In genomic region chr9:107707701-107708438, GRCm38 (mm10) we compare ENCODE assay signal across 9 mouse cellular contexts. TPM values are rescaled to one million over a fixed set of nuclear protein-coding genes. Genes with fewer than 3 reads are reported as not detected.
DNase-seq lines count a peak whose midpoint lies in the region; ATAC-seq and TF ChIP-seq lines count a peak whose summit lies in the region.
"Had no signal": no experiment of that assay in that cellular context is flagged by ENCODE, and none has a peak within 500 bp of the region (broad histone marks: within the 10 kb centered on the region; RNA-seq: fewer than 3 reads in every experiment).

No protein-coding gene starts in this region.

- H3K27me3 ChIP-seq in kidney, embryonic 15.5 days = no peaks in the 10 kb centered on the region
- H3K27me3 ChIP-seq in forebrain, postnatal 0 days (ENCODE audit: insufficient read depth, low read length) = no peaks in the 10 kb centered on the region
- H3K27me3 ChIP-seq in liver, embryonic 14.5 days (ENCODE audit: control insufficient read depth, insufficient read depth, low read length) = peaks cover 63% of the 10 kb centered on the region

- no peak; the same call in 1 of the 2 replicates for ATAC-seq in kidney, embryonic 15.5 days (replicated peaks; ENCODE audit: low FRiP score)
- ATAC-seq in forebrain, postnatal 0 days = peak; percentile 45
- ATAC-seq in liver, embryonic 14.5 days (ENCODE audit: insufficient read depth) = no peak

- no peaks in the 10 kb centered on the region for H3K9me3 ChIP-seq in kidney, embryonic 15.5 days (replicated peaks)
- H3K9me3 ChIP-seq in forebrain, postnatal 0 days (ENCODE audit: low read length) = no peaks in the 10 kb centered on the region
- no peaks in the 10 kb centered on the region for H3K9me3 ChIP-seq in liver, embryonic 14.5 days (ENCODE audit: control insufficient read depth, low read length)

- no peak for TF ChIP-seq CTCF in forebrain, postnatal 0 days (IDR thresholded peaks at IDR 0.05; ENCODE audit: low read depth)
- TF ChIP-seq CTCF in liver, embryonic 14.5 days (IDR thresholded peaks at IDR 0.05; ENCODE audit: low read depth) = no peak

- TF ChIP-seq EP300 in liver, embryonic 14.5 days (IDR thresholded peaks at IDR 0.05; ENCODE audit: low read depth) = no peak

- intact Hi-C loops in gastrocnemius, postnatal 14 days (cut with DNase I; ENCODE audit: low total_unique reads) = no loop called here

- H3K4me3 ChIP-seq in kidney, embryonic 15.5 days (replicated peaks) = peak overlapping the region; percentile 78
- peak overlapping the region; percentile 75 for H3K4me3 ChIP-seq in forebrain, postnatal 0 days (ENCODE audit: low read depth, low read length)
- H3K4me3 ChIP-seq in liver, embryonic 14.5 days (ENCODE audit: insufficient read depth in 1 of 2, low read depth in 2 of 2, low read length in 2 of 2) = peak overlapping the region; percentile 0 to 57; a peak in 1 of 4 replicates

- peak overlapping the region; percentile 88 for H3K4me2 ChIP-seq in kidney, embryonic 15.5 days
- peak overlapping the region; percentile 91 for H3K4me2 ChIP-seq in forebrain, postnatal 0 days (ENCODE audit: low read depth)
- peak overlapping the region; percentile 74; the same call in 1 of the 2 replicates for H3K4me2 ChIP-seq in liver, embryonic 14.5 days (ENCODE audit: low read depth)

- WGBS in kidney, embryonic 15.5 days = 2% methylated on average over 17 of the region's 17 CpGs
- WGBS in forebrain, postnatal 0 days = 5% methylated on average over 17 of the region's 17 CpGs
- WGBS in liver, embryonic 14.5 days (ENCODE audit: insufficient replicate concordance) = 9% methylated on average over 17 of the region's 17 CpGs

- DNase-seq in kidney, adult 9 months = no peak
- peak; percentile 60 for DNase-seq in NIH3T3 (ENCODE audit: low read depth)
- DNase-seq in forebrain, postnatal 0 days = peak; percentile 77
- DNase-seq in liver, embryonic 14.5 days (ENCODE audit: low read depth in 3 of 3, low spot score in 3 of 3) = no peak
- no peak for DNase-seq in gastrocnemius, postnatal 14 days
- no peak for DNase-seq in spleen, postnatal 4 days (ENCODE audit: low spot score in 2 of 2)
- no peak for DNase-seq in left cerebral cortex, adult 18-20 months (ENCODE audit: low spot score in 2 of 2)

- H3K27ac ChIP-seq in kidney, embryonic 15.5 days = peak overlapping the region; percentile 93
- H3K27ac ChIP-seq in forebrain, postnatal 0 days (ENCODE audit: low read depth, low read length) = peak overlapping the region; percentile 84
- H3K27ac ChIP-seq in liver, embryonic 14.5 days = no peak overlapping the region

- H3K36me3 ChIP-seq in kidney, embryonic 15.5 days = peaks cover 25% of the 10 kb centered on the region
- H3K36me3 ChIP-seq in forebrain, postnatal 0 days (ENCODE audit: insufficient read depth) = peaks cover 17% of the 10 kb centered on the region; the same call in 1 of the 2 replicates
- no peaks in the 10 kb centered on the region for H3K36me3 ChIP-seq in liver, embryonic 14.5 days (replicated peaks; ENCODE audit: control insufficient read depth, insufficient read depth, low read depth)

- peak overlapping the region; percentile 91 for H3K9ac ChIP-seq in kidney, embryonic 15.5 days
- H3K9ac ChIP-seq in forebrain, postnatal 0 days = peak overlapping the region; percentile 73
- H3K9ac ChIP-seq in liver, embryonic 14.5 days (replicated peaks) = no peak overlapping the region

- peaks cover 80% of the 10 kb centered on the region for H3K4me1 ChIP-seq in kidney, embryonic 15.5 days
- peaks cover 12% of the 10 kb centered on the region; the same call in 1 of the 2 replicates for H3K4me1 ChIP-seq in forebrain, postnatal 0 days (ENCODE audit: insufficient read depth)
- H3K4me1 ChIP-seq in liver, embryonic 14.5 days (replicated peaks; ENCODE audit: control insufficient read depth in 2 of 2, insufficient read depth in 2 of 2, low read length in 1 of 2) = no peaks in the 10 kb centered on the region

RNA-seq across cellular contexts. Expression of gene Sema3f, which starts 2.4 kb away (rescaled TPM):
- 21.3 and 23.9 TPM in 2 replicates for polyA plus RNA-seq in kidney, embryonic 15.5 days (2015; fragmentation: Nextera tagmentation; extraction: Ambion mirVana)
- 56.6 and 61.4 TPM in 2 replicates for total RNA-seq in forebrain, postnatal 0 days (2014; rRNA removed)
- 7.1 and 7.8 TPM in 2 replicates for polyA plus RNA-seq in forebrain, postnatal 0 days (2015; fragmentation: Nextera tagmentation; extraction: Ambion mirVana)
- polyA plus RNA-seq in liver, embryonic 14.5 days (2012; rRNA removed) = 3.1 and 3.5 TPM in 2 replicates
- 0.69 and 1.1 TPM in 2 replicates for polyA plus RNA-seq in liver, embryonic 14.5 days (2014; fragmentation: Nextera tagmentation; extraction: Ambion mirVana)
- total RNA-seq in gastrocnemius, postnatal 14 days (2021) = 10 to 100 TPM in 1 of 2 experiments, 1 to 10 TPM in 1; 8.4 to 10.6 TPM
- total RNA-seq in left cerebral cortex, adult 18-20 months (2021) = 10 to 100 TPM; 13.1 to 13.9 TPM

RNA-seq across cellular contexts. Expression of gene Gnat1, which starts 28.4 kb away (rescaled TPM):
- 3.9 and 4.6 TPM in 2 replicates for polyA plus RNA-seq in kidney, embryonic 15.5 days (2015; fragmentation: Nextera tagmentation; extraction: Ambion mirVana)
- total RNA-seq in forebrain, postnatal 0 days (2014; rRNA removed) = 0.24 TPM in 1 of 2 replicates, not detected in the other
- 0.73 and 1.8 TPM in 2 replicates for polyA plus RNA-seq in forebrain, postnatal 0 days (2015; fragmentation: Nextera tagmentation; extraction: Ambion mirVana)
- polyA plus RNA-seq in liver, embryonic 14.5 days (2012; rRNA removed) = not detected in 2 replicates
- polyA plus RNA-seq in liver, embryonic 14.5 days (2014; fragmentation: Nextera tagmentation; extraction: Ambion mirVana) = 0.62 and 0.76 TPM in 2 replicates
- total RNA-seq in gastrocnemius, postnatal 14 days (2021) = not detected
- under 1 TPM; 0.35 to 0.73 TPM for total RNA-seq in left cerebral cortex, adult 18-20 months (2021)
- total RNA-seq: neutrophil, adult 5-6 weeks had no signal

RNA-seq across cellular contexts. Expression of gene Slc38a3, which starts 38.5 kb away (rescaled TPM):
- polyA plus RNA-seq in kidney, embryonic 15.5 days (2015; fragmentation: Nextera tagmentation; extraction: Ambion mirVana) = 7.1 and 8.1 TPM in 2 replicates
- total RNA-seq in forebrain, postnatal 0 days (2014; rRNA removed) = 43.5 and 60.9 TPM in 2 replicates
- 38.7 and 39.8 TPM in 2 replicates for polyA plus RNA-seq in forebrain, postnatal 0 days (2015; fragmentation: Nextera tagmentation; extraction: Ambion mirVana)
- 23.5 and 25.0 TPM in 2 replicates for polyA plus RNA-seq in liver, embryonic 14.5 days (2012; rRNA removed)
- polyA plus RNA-seq in liver, embryonic 14.5 days (2014; fragmentation: Nextera tagmentation; extraction: Ambion mirVana) = 15.7 and 19.7 TPM in 2 replicates
- 10 to 100 TPM; 29.8 to 57.1 TPM for total RNA-seq in gastrocnemius, postnatal 14 days (2021)
- 10 to 100 TPM; 66.6 to 84.4 TPM for total RNA-seq in left cerebral cortex, adult 18-20 months (2021)
- total RNA-seq: neutrophil, adult 5-6 weeks had no signal

Comparison
In these comparisons a context has a peak if more than half of its experiments do, and no peak if none do; other contexts are left out.
1. DNase-seq: peak in NIH3T3 (single experiment) and forebrain, postnatal 0 days (single experiment); none in kidney, adult 9 months (single experiment), liver, embryonic 14.5 days (0 of 3), gastrocnemius, postnatal 14 days (single experiment), spleen, postnatal 4 days (0 of 2) and left cerebral cortex, adult 18-20 months (0 of 2).
2. Peak in every context shown above with its lines, with median percentiles within 50 percentile points of each other: H3K4me2 ChIP-seq and H3K4me3 ChIP-seq.